Mouse (Mus musculus) thymus, postnatal 4 days (tissue): ENCODE data around the gene Sebox.
"Not testable (repeated sequence)": the region's sequence is repeated elsewhere in the genome, so short reads cannot be mapped to it uniquely, and the experiment has no call there.

Source experiments
- DNase-seq: peaks from one replicate; pipeline ENCODE4 v3.0.0; 2021

Sebox gene

DNA sequence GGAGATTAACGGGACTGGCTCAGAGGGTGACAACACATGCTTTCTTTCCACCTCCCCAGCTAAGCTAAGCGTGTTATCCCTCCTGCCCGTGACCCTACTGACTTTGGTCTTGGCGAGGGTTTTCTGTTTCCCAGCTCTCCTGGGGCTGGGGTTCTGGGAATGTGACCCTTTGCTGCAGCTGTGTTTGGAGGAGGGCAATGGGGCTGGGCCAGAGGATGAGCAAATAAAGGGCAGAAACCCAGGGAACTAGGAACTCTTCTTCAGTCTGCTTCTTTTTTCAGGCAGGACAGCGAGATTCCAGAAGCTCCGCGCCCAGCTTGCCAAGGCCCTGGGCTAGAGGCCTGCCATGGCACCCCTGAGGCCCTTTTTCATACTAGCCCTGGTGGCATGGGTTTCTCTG lies 4.2 kb upstream of the Sebox start, which contains the start of gene Vtn:
Vtn (plus strand) TSS at position 88 of the 400 bp plus-strand sequence.
- no peak for DNase-seq

DNA sequence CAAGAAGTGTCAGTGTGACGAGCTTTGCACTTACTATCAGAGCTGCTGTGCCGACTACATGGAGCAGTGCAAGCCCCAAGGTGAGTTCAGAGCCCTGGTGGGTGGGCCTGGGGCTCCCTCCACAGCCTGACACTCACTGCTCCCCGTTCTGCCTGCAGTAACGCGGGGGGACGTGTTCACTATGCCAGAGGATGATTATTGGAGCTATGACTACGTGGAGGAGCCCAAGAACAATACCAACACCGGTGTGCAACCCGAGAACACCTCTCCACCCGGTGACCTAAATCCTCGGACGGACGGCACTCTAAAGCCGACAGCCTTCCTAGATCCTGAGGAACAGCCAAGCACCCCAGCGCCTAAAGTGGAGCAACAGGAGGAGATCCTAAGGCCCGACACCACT lies 3.7 kb upstream of the Sebox start:
- DNase-seq: no peak

DNA sequence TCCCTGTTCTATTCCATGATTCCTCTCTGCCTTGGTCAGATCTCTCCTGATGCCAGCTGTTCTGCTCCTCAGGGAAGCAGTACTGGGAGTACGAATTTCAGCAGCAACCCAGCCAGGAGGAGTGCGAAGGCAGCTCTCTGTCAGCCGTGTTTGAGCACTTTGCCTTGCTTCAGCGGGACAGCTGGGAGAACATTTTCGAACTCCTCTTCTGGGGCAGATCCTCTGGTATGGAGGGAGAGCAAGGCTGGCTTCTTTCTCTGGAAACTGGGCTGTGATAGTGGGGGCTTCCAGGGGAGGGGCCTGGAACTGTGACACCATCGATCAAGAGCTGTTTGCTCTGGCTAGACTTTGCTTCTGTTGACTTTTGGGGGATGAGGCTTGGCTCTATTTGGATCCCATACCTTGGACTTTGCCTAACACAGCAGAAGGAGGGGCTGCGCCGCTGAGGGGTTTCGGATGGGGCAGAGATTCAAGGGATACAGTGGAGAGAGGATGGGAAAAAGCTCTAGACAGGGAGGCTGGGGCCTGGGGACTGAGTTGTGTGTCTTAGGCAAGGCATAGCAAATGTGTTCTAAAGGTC lies 2.5 kb upstream of the Sebox start:
- no peak for DNase-seq

GRCm38 (mm10) chr11:78501529-78501928 lies 1.7 kb upstream of the Sebox start:
- no peak for DNase-seq

DNA sequence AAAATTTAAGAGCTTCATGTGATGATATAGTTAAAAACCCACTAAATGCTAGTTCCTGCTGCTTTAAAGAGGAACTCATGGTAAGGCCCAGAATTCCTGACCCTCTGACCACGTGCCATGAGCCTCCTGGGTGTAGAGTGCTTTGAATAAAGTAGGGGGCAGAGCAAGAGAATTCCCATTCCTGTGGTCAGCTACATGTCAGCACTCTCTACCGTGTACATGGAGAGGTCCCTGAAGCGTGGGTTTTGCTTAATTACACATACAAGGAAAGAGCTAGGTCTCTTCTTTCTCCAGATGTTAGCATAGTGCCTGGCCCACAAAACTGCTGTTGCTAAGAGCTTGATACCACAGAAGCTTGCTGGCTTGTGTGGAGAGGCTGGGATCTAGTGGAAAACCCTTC lies 2.2 kb downstream of the Sebox start:
- no peak for DNase-seq

GRCm38 (mm10) chr11:78509148-78509547 lies 5.9 kb downstream of the Sebox start:
- DNase-seq: peak; percentile 63

DNA sequence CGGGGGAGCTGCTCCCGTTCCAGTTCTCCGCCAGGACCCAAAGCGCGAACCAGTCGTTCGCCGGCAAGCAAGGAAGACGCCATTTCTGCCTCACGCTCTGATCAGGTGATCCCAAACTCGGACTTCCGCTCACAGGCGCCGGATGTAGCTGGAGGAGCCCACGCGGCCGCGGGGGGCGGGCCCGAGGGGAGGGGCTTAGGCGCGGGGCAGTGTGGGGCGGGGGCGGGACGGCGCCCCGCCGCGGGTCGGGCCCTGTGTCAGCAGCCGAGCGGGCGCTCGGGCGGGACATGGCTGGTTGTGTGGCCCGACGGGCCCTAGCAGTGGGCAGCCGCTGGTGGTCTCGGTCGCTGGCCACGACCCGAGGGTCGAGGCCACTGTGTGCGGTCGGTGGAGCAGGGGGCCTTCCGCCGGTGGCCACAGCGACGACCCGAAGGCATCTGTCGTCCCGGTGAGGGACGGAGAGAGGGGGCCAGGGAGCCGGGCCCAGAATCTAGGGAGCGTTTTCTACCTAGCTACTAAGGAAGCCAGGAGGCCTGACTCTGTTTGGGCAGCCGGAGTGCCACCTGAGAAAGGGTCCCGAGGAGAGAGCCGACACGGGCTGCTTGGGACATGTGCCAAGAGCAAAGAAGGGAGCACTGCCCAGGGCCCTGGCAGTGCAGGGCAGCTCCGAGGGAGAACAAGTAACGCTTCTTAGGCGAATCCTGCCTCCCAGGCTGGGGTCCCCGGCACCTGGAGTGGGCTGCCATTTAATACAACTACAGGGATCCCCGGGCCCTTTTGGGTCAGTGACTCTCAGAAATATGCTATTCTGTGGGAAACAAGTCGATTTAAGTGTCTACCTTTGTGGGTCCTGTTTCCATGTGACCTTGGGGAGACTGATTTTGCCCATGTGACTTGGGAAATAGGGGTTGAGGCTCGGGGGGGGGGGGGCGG lies 9.0 kb downstream of the Sebox start, which contains the start of the genes Tmem199 and Poldip2:
Tmem199 (minus strand) TSS at position 148 of the 933 bp plus-strand sequence.
Poldip2 (plus strand) TSS at position 169 of the 933 bp plus-strand sequence.
- peak; percentile 94 for DNase-seq

DNA sequence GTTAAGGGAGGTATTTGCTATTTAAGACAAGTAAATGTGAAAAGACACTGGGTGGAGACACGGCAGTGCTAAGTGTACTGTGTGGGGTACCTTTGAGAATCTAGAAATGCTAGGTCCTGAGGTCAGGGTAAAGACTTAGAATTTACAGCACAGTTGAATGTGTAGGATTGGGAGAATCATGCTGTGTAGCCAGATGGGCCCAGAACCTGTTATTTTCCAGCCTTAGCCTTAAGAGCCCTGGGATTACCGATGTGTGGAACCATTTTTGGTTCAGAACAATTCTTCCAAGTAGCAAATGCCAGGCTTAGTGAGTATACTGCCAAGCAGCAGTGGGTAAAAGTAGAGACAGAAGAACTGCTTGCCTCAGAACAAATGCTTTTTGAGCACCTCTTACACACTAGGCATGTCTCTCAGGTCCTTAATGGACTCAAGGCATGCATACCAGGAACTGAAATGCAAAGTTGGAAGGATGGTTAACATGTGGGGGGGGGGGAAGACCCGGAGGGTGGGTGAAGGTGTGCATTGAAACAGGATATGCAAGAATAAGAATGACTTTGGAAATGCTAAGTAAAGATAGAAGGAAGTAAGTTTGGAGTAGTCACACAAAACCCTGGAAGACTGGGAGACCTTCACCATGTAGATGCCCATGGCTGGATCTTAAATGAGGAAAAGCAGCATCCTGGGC lies 10.0 kb downstream of the Sebox start:
- DNase-seq: no peak

DNA sequence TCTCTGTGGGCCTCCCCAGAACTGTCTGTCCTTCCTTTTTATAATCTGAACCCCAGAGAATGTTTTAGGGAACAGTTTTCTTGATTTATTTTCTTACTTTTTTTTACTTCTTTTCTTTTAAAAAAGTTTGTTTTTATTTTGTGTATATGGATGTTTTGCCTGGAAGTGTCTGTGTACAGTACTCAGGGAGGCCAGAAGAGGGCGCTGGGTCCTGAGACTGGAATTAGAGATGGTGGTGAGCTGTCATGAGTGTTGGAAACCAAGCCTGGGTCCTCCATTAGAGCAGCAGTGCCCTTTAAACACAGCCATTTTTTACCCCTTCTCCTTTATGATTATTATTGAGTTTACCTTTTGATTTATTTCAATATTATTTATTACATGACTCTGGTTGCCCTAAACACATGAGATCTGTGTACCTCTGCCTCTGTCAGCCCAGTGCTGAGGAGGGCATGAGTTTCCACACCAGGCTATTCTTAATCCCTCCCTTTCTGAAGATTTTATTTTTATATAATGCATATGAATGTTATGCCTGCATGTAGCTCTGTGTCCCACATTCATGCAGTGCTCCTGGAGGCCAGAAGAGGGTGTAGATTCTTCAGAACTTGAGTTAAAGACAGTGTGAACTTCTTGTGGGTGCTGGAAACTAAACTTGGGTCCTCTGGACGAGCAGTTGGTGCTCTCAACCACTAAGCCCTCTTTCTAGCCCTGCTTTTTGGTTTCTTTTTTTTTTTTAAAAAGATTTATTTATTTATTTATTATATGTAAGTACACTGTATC lies 12.5 kb downstream of the Sebox start:
- peak; percentile 33 for DNase-seq

DNA sequence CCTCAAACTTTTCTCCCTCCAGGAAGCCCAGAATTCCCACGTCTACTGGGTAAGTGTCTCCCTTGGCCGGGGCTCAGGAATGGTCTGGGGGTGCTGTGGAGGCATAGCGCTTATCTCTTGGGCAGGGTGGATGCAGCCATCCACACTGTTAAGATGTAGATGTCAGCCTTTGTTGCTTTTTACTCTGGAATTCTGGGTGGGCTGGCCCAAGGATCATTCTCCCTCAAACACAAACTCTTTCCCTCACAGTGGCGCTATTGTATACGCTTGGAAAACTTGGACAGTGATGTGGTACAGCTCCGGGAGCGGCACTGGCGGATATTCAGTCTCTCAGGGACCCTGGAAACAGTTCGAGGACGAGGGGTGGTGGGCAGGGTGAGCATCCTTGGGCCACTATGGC lies 15.7 kb downstream of the Sebox start:
- no peak for DNase-seq

DNA sequence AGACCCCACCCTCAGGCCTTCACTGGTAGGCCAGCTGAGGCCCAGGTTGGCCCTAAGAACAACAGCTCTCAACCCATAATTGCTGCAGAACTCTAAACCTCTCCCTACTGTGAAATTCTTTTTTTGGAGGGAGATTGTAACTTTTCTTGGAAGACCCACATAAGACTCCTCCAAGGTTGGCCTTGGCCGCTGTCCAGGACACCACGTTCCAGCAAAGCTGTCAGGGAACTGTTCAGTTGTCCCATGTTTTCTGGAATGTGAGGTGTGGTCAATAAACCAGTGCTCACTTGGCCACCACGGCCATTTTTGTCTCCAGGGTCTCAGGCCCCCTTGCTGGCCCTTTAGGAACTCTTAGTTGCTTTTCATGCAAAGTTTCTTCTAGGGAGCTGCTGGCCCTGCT lies 18.6 kb downstream of the Sebox start:
- DNase-seq: no peak

GRCm38 (mm10) chr11:78522481-78522997 lies 19.3 kb downstream of the Sebox start:
- DNase-seq: no peak

- DNase-seq: no peak
Observed at GRCm38 (mm10) chr11:78523241-78523955, 20.2 kb downstream of the Sebox start.

DNA sequence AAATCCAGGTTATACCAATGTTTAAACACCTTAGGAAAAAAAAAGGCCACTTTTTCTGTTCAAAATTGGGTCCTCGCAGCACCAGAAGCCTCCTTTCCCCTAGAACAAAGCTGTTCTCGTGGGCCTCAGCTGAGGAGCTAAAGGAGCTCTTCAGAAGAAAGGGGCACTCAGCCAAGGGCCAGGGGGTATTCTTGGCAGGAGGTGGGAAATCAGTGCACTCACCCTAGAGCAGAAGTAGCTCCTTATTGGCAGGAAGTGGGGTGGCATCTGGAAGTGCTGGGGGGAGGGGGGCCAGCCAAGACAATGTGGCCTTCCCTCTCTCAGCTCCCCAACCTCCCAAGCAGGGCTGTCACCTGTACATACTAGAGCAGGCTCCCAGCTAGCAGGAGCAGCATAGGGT lies 21.6 kb downstream of the Sebox start:
- DNase-seq: no peak

DNA sequence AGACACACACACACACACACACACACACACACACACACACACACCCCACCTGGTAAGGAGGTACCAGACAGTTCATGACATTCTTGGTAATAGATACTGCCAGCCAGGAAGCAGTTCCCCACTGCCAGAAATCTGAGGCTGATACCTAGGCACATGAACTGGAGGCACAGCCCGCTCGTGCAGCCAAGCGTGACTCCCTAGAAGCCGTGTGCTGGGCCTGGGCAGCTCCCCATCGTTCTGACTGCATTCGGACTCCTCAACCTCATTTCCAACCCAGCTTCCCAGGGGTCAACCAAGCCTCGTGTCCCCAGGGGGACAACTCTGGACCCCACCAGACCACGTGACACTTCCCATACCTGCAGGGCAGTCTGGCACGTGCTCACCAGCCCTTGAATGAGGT lies 25.5 kb downstream of the Sebox start:
- no peak for DNase-seq

DNA sequence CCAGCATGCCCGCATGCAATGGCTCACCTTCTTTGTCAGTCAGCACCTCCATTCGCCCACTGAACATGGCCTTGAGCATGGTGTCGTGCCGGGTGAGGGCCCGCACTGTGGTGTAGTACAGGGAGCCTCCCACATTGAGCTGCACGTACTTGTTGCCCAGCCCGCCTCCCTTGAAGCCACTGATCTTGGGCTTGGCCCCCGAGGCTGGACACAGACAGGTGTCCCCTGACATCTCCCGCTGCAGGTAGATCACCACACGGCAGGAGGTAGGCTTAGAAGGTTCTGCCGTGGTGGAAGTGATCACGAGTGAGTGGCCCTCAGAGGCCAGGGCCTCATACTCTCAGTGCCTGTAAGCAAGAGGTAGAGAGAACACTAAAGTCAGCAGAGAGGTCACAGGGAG lies 26.8 kb downstream of the Sebox start:
- no peak for DNase-seq

DNA sequence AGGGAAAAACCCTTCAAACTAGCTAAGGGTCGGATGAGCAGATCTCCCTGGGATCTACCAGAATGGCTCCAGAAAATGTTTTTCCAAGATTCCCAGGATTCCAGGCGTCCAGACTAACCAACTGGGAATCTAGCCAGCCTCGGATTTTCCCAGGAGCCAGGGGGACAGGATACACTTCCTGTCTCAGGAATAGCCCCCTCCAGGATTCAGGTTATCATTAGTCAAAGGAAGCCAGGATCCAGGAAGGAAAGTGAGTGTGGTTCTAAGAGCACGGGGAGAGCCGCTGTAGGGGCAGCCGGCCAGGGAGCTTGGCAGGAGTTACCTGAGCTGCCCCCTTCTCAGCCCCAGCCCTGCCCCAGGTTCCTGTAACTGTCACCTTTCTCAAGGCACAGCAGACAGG lies 27.8 kb downstream of the Sebox start:
- no peak for DNase-seq

DNA sequence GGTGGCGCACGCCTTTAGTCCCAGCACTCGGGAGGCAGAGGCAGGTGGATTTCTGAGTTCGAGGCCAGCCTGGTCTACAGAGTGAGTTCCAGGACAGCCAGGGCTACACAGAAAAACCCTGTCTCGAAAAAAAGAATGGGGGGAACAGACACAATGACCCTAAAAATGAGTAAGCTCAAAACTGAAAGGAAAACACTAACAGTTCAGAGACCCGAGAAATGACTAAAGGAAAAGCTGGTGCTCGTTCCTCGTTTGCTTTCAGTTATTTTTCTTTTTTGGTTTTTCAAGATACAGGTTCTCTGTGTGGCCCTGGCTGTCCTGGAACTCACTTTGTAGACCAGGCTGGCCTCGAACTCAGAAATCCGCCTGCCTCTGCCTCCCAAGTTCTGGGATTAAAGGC lies 28.3 kb downstream of the Sebox start:
- DNase-seq: not testable (repeated sequence)

- no peak for DNase-seq
Observed at GRCm38 (mm10) chr11:78534516-78534915, 31.3 kb downstream of the Sebox start.

DNA sequence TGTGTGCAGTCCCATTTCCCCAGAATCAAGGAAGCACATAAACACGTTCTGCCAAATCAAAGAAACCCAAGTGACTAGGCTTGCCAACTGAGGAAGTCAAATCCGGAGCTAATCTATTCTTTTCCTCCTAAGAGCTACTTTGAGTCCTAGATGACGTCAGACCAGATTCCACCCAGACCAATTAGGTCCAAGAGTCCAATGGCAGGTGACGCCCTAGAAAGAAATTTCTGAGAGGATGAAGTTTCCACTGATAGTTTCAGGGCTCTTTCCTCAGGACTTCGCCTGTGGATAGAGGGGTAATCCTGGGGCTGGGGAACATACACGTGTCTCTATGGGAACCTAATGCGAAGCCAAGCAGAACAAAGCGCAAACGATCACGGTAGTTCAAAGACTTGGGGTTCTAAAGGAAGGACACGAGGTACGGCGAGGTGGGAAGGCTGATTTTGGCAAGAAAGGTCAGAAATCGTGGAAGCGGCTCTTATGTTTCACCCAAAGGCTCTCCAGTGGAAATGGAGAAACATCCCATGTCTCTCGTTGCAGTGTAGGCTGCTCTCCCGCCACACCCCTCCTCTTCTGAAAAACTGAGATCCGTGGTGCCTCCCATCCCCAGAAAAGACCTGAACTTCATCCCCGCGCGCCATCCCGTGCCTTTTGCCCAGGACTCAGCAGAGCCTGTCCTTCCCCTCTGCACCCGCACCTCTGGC lies 32.3 kb downstream of the Sebox start:
- no peak for DNase-seq

DNA sequence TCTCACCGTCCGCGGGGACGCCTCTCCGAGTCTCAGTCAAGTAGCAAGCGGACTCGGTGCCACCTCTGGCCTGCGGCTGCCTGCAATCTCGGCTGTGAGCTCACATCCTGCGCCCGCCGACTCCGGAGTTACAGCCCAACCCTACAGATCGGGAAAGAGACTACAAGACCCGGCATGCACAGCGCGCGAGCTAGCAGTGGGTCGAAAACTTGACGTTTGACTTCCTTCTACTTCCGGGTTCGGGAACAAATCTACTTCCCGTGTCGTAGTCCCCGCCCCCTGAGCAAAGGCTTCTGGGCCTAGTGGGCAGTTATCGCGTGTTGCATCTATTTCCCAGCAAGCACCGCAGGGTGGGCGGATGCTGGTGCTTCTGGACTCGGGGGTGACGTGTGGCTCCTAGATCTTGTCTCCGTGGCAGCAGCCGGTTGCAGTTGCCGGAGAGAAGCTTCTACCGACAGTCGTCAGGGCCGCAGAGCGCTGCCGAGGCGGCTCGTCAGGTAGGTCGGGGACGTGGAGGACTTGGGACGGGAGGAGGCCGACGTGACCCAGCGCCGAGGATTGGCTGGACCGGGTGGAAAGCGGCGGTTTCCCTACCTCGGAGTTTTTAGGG lies 32.9 kb downstream of the Sebox start, which contains the start of the genes Tnfaip1 and Ift20:
Tnfaip1 (minus strand) TSS at position 253 of the 610 bp plus-strand sequence.
Ift20 (plus strand) TSS at position 282 of the 610 bp plus-strand sequence.
- peak; percentile 97 for DNase-seq
